Comparison of ENCODE assay signal across 8 mouse cellular contexts in genomic region chr5:124862013-124862866, GRCm38 (mm10). TPM values are rescaled to one million over a fixed set of nuclear protein-coding genes. Genes with fewer than 3 reads are reported as not detected.
A peak's percentile ranks its signal among the peaks of the same experiment; 100 is the strongest.
DNase-seq lines count a peak whose midpoint lies in the region; ATAC-seq and TF ChIP-seq lines count a peak whose summit lies in the region.

Ccdc92 (minus strand) TSS chr5:124862424.
Zfp664 (plus strand) TSS chr5:124862691.

- H3K4me1 ChIP-seq in G1E (ENCODE audit: insufficient read depth, low read depth, low read length) = peaks cover 33% of the 10 kb centered on the region
- H3K4me1 ChIP-seq in forebrain, embryonic 16.5 days (replicated peaks; ENCODE audit: control insufficient read depth, insufficient read depth, low read length) = peaks cover 36% of the 10 kb centered on the region
- H3K4me1 ChIP-seq in lung, embryonic 14.5 days (ENCODE audit: insufficient read depth) = peaks cover 4% of the 10 kb centered on the region; the same call in 1 of the 2 replicates
- 0 out of 2 replicates have a peak, but pooled peaks cover 6% of the 10 kb centered on the region for H3K4me1 ChIP-seq in olfactory bulb, adult 2 months (ENCODE audit: control insufficient read depth, insufficient read depth, low read length)
- H3K4me1 ChIP-seq in thymus, adult 2 months (replicated peaks; ENCODE audit: control insufficient read depth, insufficient read depth, low read length) = peaks cover 11% of the 10 kb centered on the region

- H3K9me3 ChIP-seq in G1E (replicated peaks) = no peaks in the 10 kb centered on the region
- H3K9me3 ChIP-seq in forebrain, embryonic 16.5 days (ENCODE audit: control insufficient read depth, low read length) = no peaks in the 10 kb centered on the region
- H3K9me3 ChIP-seq in lung, embryonic 14.5 days (ENCODE audit: low read depth, low read length) = no peaks in the 10 kb centered on the region

- intact Hi-C loops in heart, postnatal 36 days (cut with DNase I) = loop anchor here (5.0 kb wide), 2 partner anchors 240 to 430 kb away; no protein-coding TSS in a partner anchor

- peaks cover 38% of the 10 kb centered on the region for H3K27me3 ChIP-seq in G1E (ENCODE audit: insufficient read depth, low read length)
- no peaks in the 10 kb centered on the region for H3K27me3 ChIP-seq in forebrain, embryonic 16.5 days (replicated peaks; ENCODE audit: control insufficient read depth, insufficient read depth, low read length)
- peaks cover 26% of the 10 kb centered on the region for H3K27me3 ChIP-seq in lung, embryonic 14.5 days (ENCODE audit: insufficient read depth, low read length)
- H3K27me3 ChIP-seq in thymus, adult 2 months (ENCODE audit: control insufficient read depth, insufficient read depth, low read length) = no peaks in the 10 kb centered on the region; the same call in 1 of the 2 replicates

- DNase-seq in G1E (ENCODE audit: low spot score) = peak; percentile 99
- peak; percentile 98 for DNase-seq in cerebellum, adult 18-20 months
- DNase-seq in heart, postnatal 36 days = peak; percentile 95 to 96
- DNase-seq in layer of hippocampus, adult 2 months (ENCODE audit: low spot score in 2 of 2) = peak; percentile 98
- peak; percentile 99 for DNase-seq in lung, embryonic 14.5 days
- DNase-seq in thymus, adult 2 months = peak; percentile 98

- peak within 1 kb of the TSS; percentile 95 for H3K27ac ChIP-seq in forebrain, embryonic 16.5 days (ENCODE audit: low read length)
- H3K27ac ChIP-seq in layer of hippocampus, adult 2 months = peak within 1 kb of the TSS; percentile 97
- peak within 1 kb of the TSS; percentile 91 for H3K27ac ChIP-seq in lung, embryonic 14.5 days (ENCODE audit: low read depth)
- peak within 1 kb of the TSS; percentile 99 for H3K27ac ChIP-seq in olfactory bulb, adult 2 months (ENCODE audit: insufficient read depth, low read depth, low read length)
- no peak within 1 kb of the TSS for H3K27ac ChIP-seq in thymus, adult 2 months (ENCODE audit: control insufficient read depth, insufficient read depth, low read length)

- TF ChIP-seq POLR2A in olfactory bulb, adult 2 months (IDR thresholded peaks at IDR 0.05; ENCODE audit: insufficient read depth, low read depth, low read length) = peak; percentile 72
- TF ChIP-seq POLR2A in thymus, adult 2 months (IDR thresholded peaks at IDR 0.05; ENCODE audit: control insufficient read depth, extremely low read depth, insufficient read depth, low read length, poor library complexity) = peak; percentile 93

- H3K36me3 ChIP-seq in G1E (replicated peaks) = peaks cover 20% of the 10 kb centered on the region
- no peaks in the 10 kb centered on the region for H3K36me3 ChIP-seq in forebrain, embryonic 16.5 days (ENCODE audit: control insufficient read depth, insufficient read depth)
- peaks cover 19% of the 10 kb centered on the region for H3K36me3 ChIP-seq in lung, embryonic 14.5 days (ENCODE audit: insufficient read depth)
- no peaks in the 10 kb centered on the region for H3K36me3 ChIP-seq in thymus, adult 2 months (ENCODE audit: control insufficient read depth, insufficient read depth, low read length)

- H3K4me3 ChIP-seq in G1E (ENCODE audit: low read depth, low read length) = peak within 1 kb of the TSS; percentile 92
- H3K4me3 ChIP-seq in forebrain, embryonic 16.5 days (replicated peaks; ENCODE audit: low read length) = peak within 1 kb of the TSS; percentile 96
- H3K4me3 ChIP-seq in layer of hippocampus, adult 2 months = peak within 1 kb of the TSS; percentile 93
- peak within 1 kb of the TSS; percentile 97 for H3K4me3 ChIP-seq in lung, embryonic 14.5 days (ENCODE audit: low read depth, low read length)
- peak within 1 kb of the TSS; percentile 90 for H3K4me3 ChIP-seq in olfactory bulb, adult 2 months (ENCODE audit: insufficient read depth, low read depth, low read length)
- peak within 1 kb of the TSS; percentile 67 for H3K4me3 ChIP-seq in thymus, adult 2 months (ENCODE audit: control insufficient read depth, insufficient read depth, low read length)

- ATAC-seq in G1E (ENCODE audit: extremely low read depth, insufficient number of reproducible peaks, low FRiP score, poor library complexity, severe bottlenecking) = peak; percentile 87
- peak; percentile 91 for ATAC-seq in forebrain, embryonic 16.5 days
- ATAC-seq in lung, embryonic 14.5 days (ENCODE audit: insufficient read depth) = peak; percentile 91

- H3K4me2 ChIP-seq in forebrain, embryonic 16.5 days (ENCODE audit: low read length) = peak within 1 kb of the TSS; percentile 88
- H3K4me2 ChIP-seq in lung, embryonic 14.5 days = peak within 1 kb of the TSS; percentile 91

- under 1% methylated on average over 77 of the region's 103 CpGs for WGBS in forebrain, embryonic 16.5 days
- WGBS in lung, embryonic 14.5 days = under 1% methylated on average over 94 of the region's 103 CpGs
- WGBS in olfactory bulb, adult 2 months = under 1% methylated on average over 102 of the region's 103 CpGs
- under 1% methylated on average over 99 of the region's 103 CpGs for WGBS in thymus, adult 2 months

- TF ChIP-seq CTCF in G1E (IDR thresholded peaks at IDR 0.05; ENCODE audit: low read depth, low read length) = no peak
- no peak for TF ChIP-seq CTCF in layer of hippocampus, adult 2 months (conservative IDR thresholded peaks at IDR 0.05)
- no peak for TF ChIP-seq CTCF in lung, embryonic 14.5 days (IDR thresholded peaks at IDR 0.05; ENCODE audit: low read depth)
- no peak for TF ChIP-seq CTCF in olfactory bulb, adult 2 months (IDR thresholded peaks at IDR 0.05; ENCODE audit: insufficient read depth, low read depth, low read length)
- peak; percentile 48; the same call in 1 of the 2 replicates for TF ChIP-seq CTCF in thymus, adult 2 months (IDR thresholded peaks at IDR 0.05; ENCODE audit: borderline replicate concordance, control insufficient read depth, extremely low read depth, insufficient read depth, low read length, poor library complexity)

- H3K9ac ChIP-seq in forebrain, embryonic 16.5 days (replicated peaks; ENCODE audit: low read depth, low read length) = peak within 1 kb of the TSS; percentile 96
- peak within 1 kb of the TSS; percentile 86 for H3K9ac ChIP-seq in lung, embryonic 14.5 days

RNA-seq across cellular contexts. Expression of gene Ccdc92, which starts in this region (rescaled TPM):
- total RNA-seq in G1E (2014; fragmentation: Nextera tagmentation) (1.1 TPM in 1 of 2 replicates, not detected in the other), G1E (2017) (0.93 and 1.5 TPM in 2 replicates)
- 1.2 and 1.5 TPM in 2 replicates for polyA plus RNA-seq in G1E (2012)
- polyA plus RNA-seq in forebrain, embryonic 16.5 days (2015; fragmentation: Nextera tagmentation; extraction: Ambion mirVana) = 33.1 and 35.0 TPM in 2 replicates
- total RNA-seq in heart, postnatal 36 days (2021) = 1 to 10 TPM in 1 of 2 experiments, under 1 TPM in 1; 0.73 to 1.2 TPM
- 10 to 100 TPM; 79.7 to 81.8 TPM for total RNA-seq in layer of hippocampus, adult 2 months (2021)
- 7.5 and 8.8 TPM in 2 replicates for polyA plus RNA-seq in lung, embryonic 14.5 days (2014; fragmentation: Nextera tagmentation; extraction: Ambion mirVana)
- polyA plus RNA-seq in olfactory bulb, adult 2 months (2012; ENCODE audit: insufficient read depth, insufficient read length, low replicate concordance, missing spikeins) = not detected in 2 replicates
- 16.1 and 17.5 TPM in 2 replicates for polyA plus RNA-seq in thymus, adult 2 months (2012; rRNA removed)

RNA-seq across cellular contexts. Expression of gene Zfp664, which starts in this region (rescaled TPM):
- total RNA-seq in G1E (2014; fragmentation: Nextera tagmentation) (38.8 and 41.7 TPM in 2 replicates), G1E (2017) (29.7 and 32.0 TPM in 2 replicates)
- polyA plus RNA-seq in G1E (2012) = 45.7 and 55.0 TPM in 2 replicates
- polyA plus RNA-seq in forebrain, embryonic 16.5 days (2015; fragmentation: Nextera tagmentation; extraction: Ambion mirVana) = 92.7 and 94.8 TPM in 2 replicates
- 10 to 100 TPM; 39.7 to 43.4 TPM for total RNA-seq in heart, postnatal 36 days (2021)
- 10 to 100 TPM; 65.1 to 66.1 TPM for total RNA-seq in layer of hippocampus, adult 2 months (2021)
- 90.7 and 98.9 TPM in 2 replicates for polyA plus RNA-seq in lung, embryonic 14.5 days (2014; fragmentation: Nextera tagmentation; extraction: Ambion mirVana)
- polyA plus RNA-seq in olfactory bulb, adult 2 months (2012; ENCODE audit: insufficient read depth, insufficient read length, low replicate concordance, missing spikeins) = 74.3 TPM in 1 of 2 replicates, not detected in the other
- 35.7 and 42.0 TPM in 2 replicates for polyA plus RNA-seq in thymus, adult 2 months (2012; rRNA removed)

Comparison
In these comparisons a context has a peak if more than half of its experiments do, and no peak if none do; other contexts are left out.
1. RNA of gene Ccdc92 (total RNA-seq): 79.7 to 81.8 TPM in layer of hippocampus, adult 2 months; 0.93 to 1.5 TPM in G1E and 0.73 to 1.2 TPM in heart, postnatal 36 days; every median in the first group is over 10 times any median in the second.
2. Peak in every context shown above with its lines, with median percentiles within 50 percentile points of each other: ATAC-seq, DNase-seq and H3K4me3 ChIP-seq.